Mouse (Mus musculus): ENCODE results near the gene Map3k7cl. TPM values are rescaled to one million over a fixed set of nuclear protein-coding genes. Genes with fewer than 3 reads are reported as not detected.

Map3k7cl gene
- total and polyA plus RNA-seq, 2 experiments from 2014 or later, result 0.38 TPM; not detected in 1

GRCm38 (mm10) chr16:87621246-87621645 is 68.1 kb downstream of the Map3k7cl start:
- H3K27ac ChIP-seq (ENCODE audit: low read depth, low read length), result no peak overlapping the region
- no peaks in the 10 kb centered on the region for H3K4me1 ChIP-seq (ENCODE audit: insufficient read depth, low read length)
- DNase-seq (ENCODE audit: low spot score) (no peak), ATAC-seq (ENCODE audit: low FRiP score) (no peak)
- H3K36me3 ChIP-seq (ENCODE audit: insufficient read depth, low read length), result no peaks in the 10 kb centered on the region
- 89% methylated on average over 3 of the region's 3 CpGs for WGBS
- no peak overlapping the region for H3K4me3 ChIP-seq (ENCODE audit: low read depth, low read length)
- H3K9me3 ChIP-seq (ENCODE audit: low read length), result 0 out of 2 replicates have a peak, but pooled peaks cover 3% of the 10 kb centered on the region
- no peak for TF ChIP-seq CTCF (IDR thresholded peaks at IDR 0.05)
- no peak overlapping the region for H3K9ac ChIP-seq (replicated peaks; ENCODE audit: low read length, poor library complexity, severe bottlenecking)
- H3K27me3 ChIP-seq (ENCODE audit: insufficient read depth, low read length), result no peaks in the 10 kb centered on the region
- no peak overlapping the region for H3K4me2 ChIP-seq (ENCODE audit: low read depth, low read length, poor library complexity, severe bottlenecking)

GRCm38 (mm10) chr16:87623881-87624280 is 70.8 kb downstream of the Map3k7cl start:
- DNase-seq (ENCODE audit: low spot score) (no peak), ATAC-seq (ENCODE audit: low FRiP score) (no peak)
- no peaks in the 10 kb centered on the region for H3K27me3 ChIP-seq (ENCODE audit: insufficient read depth, low read length)
- no peak for TF ChIP-seq CTCF (IDR thresholded peaks at IDR 0.05)
- no peak overlapping the region for H3K27ac ChIP-seq (ENCODE audit: low read depth, low read length)
- 88% methylated on average over 5 of the region's 5 CpGs for WGBS
- H3K4me1 ChIP-seq (ENCODE audit: insufficient read depth, low read length), result no peaks in the 10 kb centered on the region
- peaks cover 7% of the 10 kb centered on the region; the same call in 1 of the 2 replicates for H3K9me3 ChIP-seq (ENCODE audit: low read length)
- no peak overlapping the region for H3K4me3 ChIP-seq (ENCODE audit: low read depth, low read length)
- no peaks in the 10 kb centered on the region for H3K36me3 ChIP-seq (ENCODE audit: insufficient read depth, low read length)
- no peak overlapping the region for H3K9ac ChIP-seq (replicated peaks; ENCODE audit: low read length, poor library complexity, severe bottlenecking)
- H3K4me2 ChIP-seq (ENCODE audit: low read depth, low read length, poor library complexity, severe bottlenecking), result no peak overlapping the region

GRCm38 (mm10) chr16:87624937-87625336 is 71.8 kb downstream of the Map3k7cl start:
- no peak overlapping the region for H3K4me3 ChIP-seq (ENCODE audit: low read depth, low read length)
- DNase-seq (ENCODE audit: low spot score) (no peak), ATAC-seq (ENCODE audit: low FRiP score) (no peak)
- no peak for TF ChIP-seq CTCF (IDR thresholded peaks at IDR 0.05)
- H3K9ac ChIP-seq (replicated peaks; ENCODE audit: low read length, poor library complexity, severe bottlenecking), result no peak overlapping the region
- H3K4me2 ChIP-seq (ENCODE audit: low read depth, low read length, poor library complexity, severe bottlenecking), result no peak overlapping the region
- H3K36me3 ChIP-seq (ENCODE audit: insufficient read depth, low read length), result no peaks in the 10 kb centered on the region
- no peaks in the 10 kb centered on the region for H3K27me3 ChIP-seq (ENCODE audit: insufficient read depth, low read length)
- H3K9me3 ChIP-seq (ENCODE audit: low read length), result peaks cover 7% of the 10 kb centered on the region; the same call in 1 of the 2 replicates
- no peak overlapping the region for H3K27ac ChIP-seq (ENCODE audit: low read depth, low read length)
- WGBS, result 97% methylated on average over 2 of the region's 2 CpGs
- no peaks in the 10 kb centered on the region for H3K4me1 ChIP-seq (ENCODE audit: insufficient read depth, low read length)

GRCm38 (mm10) chr16:87625341-87625740 is 72.2 kb downstream of the Map3k7cl start:
- 89% methylated on average over 3 of the region's 3 CpGs for WGBS
- Histone ChIP-seq H3K4me2 (ENCODE audit: low read depth, low read length, poor library complexity, severe bottlenecking) (no peak overlapping the region), H3K36me3 (ENCODE audit: insufficient read depth, low read length) (no peaks in the 10 kb centered on the region), H3K27me3 (ENCODE audit: insufficient read depth, low read length) (no peaks in the 10 kb centered on the region), H3K9me3 (ENCODE audit: low read length) (peaks cover 7% of the 10 kb centered on the region; the same call in 1 of the 2 replicates), H3K4me1 (ENCODE audit: insufficient read depth, low read length) (no peaks in the 10 kb centered on the region), H3K9ac (replicated peaks; ENCODE audit: low read length, poor library complexity, severe bottlenecking) (no peak overlapping the region), H3K4me3 (ENCODE audit: low read depth, low read length) (no peak overlapping the region), H3K27ac (ENCODE audit: low read depth, low read length) (no peak overlapping the region)
- DNase-seq (ENCODE audit: low spot score) (no peak), ATAC-seq (ENCODE audit: low FRiP score) (no peak)
- TF ChIP-seq CTCF (IDR thresholded peaks at IDR 0.05), result no peak

- H3K4me3 ChIP-seq (ENCODE audit: low read depth, low read length), result no peak overlapping the region
- no peak for TF ChIP-seq CTCF (IDR thresholded peaks at IDR 0.05)
Measured at GRCm38 (mm10) chr16:87625816-87626215, 72.7 kb downstream of the Map3k7cl start.

GRCm38 (mm10) chr16:87626696-87627095 is 73.6 kb downstream of the Map3k7cl start:
- Histone ChIP-seq H3K36me3 (ENCODE audit: insufficient read depth, low read length) (no peaks in the 10 kb centered on the region), H3K9ac (replicated peaks; ENCODE audit: low read length, poor library complexity, severe bottlenecking) (no peak overlapping the region), H3K27ac (ENCODE audit: low read depth, low read length) (no peak overlapping the region), H3K4me1 (ENCODE audit: insufficient read depth, low read length) (no peaks in the 10 kb centered on the region), H3K4me2 (ENCODE audit: low read depth, low read length, poor library complexity, severe bottlenecking) (no peak overlapping the region), H3K9me3 (ENCODE audit: low read length) (peaks cover 7% of the 10 kb centered on the region; the same call in 1 of the 2 replicates), H3K27me3 (ENCODE audit: insufficient read depth, low read length) (no peaks in the 10 kb centered on the region), H3K4me3 (ENCODE audit: low read depth, low read length) (no peak overlapping the region)
- 94% methylated on average over 4 of the region's 4 CpGs for WGBS
- TF ChIP-seq CTCF (IDR thresholded peaks at IDR 0.05), result peak; percentile 46; the same call in 1 of the 2 replicates
- DNase-seq (ENCODE audit: low spot score), result no peak
- no peak for ATAC-seq (ENCODE audit: low FRiP score)

More at GRCm38 (mm10) chr16:87625816-87626215, 72.7 kb downstream of the Map3k7cl start:
- no peak overlapping the region for H3K4me2 ChIP-seq (ENCODE audit: low read depth, low read length, poor library complexity, severe bottlenecking)
- no peaks in the 10 kb centered on the region for H3K36me3 ChIP-seq (ENCODE audit: insufficient read depth, low read length)
- no peak overlapping the region for H3K9ac ChIP-seq (replicated peaks; ENCODE audit: low read length, poor library complexity, severe bottlenecking)
- no peaks in the 10 kb centered on the region for H3K27me3 ChIP-seq (ENCODE audit: insufficient read depth, low read length)
- ATAC-seq (ENCODE audit: low FRiP score) (no peak), DNase-seq (ENCODE audit: low spot score) (no peak)
- 99% methylated on average over 8 of the region's 8 CpGs for WGBS
- H3K4me1 ChIP-seq (ENCODE audit: insufficient read depth, low read length), result no peaks in the 10 kb centered on the region
- H3K27ac ChIP-seq (ENCODE audit: low read depth, low read length), result no peak overlapping the region
- peaks cover 7% of the 10 kb centered on the region; the same call in 1 of the 2 replicates for H3K9me3 ChIP-seq (ENCODE audit: low read length)
